Mouse (Mus musculus) liver, embryonic 14.5 days (tissue): Measurements from ENCODE around the gene Fabp1. TPM values are rescaled to one million over a fixed set of nuclear protein-coding genes. Genes with fewer than 3 reads are reported as not detected.
A peak's percentile ranks its signal among the peaks of the same experiment; 100 is the strongest.

Experiments
- ATAC-seq: fragments of 200-750 bp; cut with Nextera tagmentation; 2 replicates; pipeline ENCODE4 v1.8.0; 2017; ENCODE audit warnings: moderate number of reproducible peaks, mild to moderate bottlenecking, moderate library complexity; ENCODE audit not compliant: insufficient read depth
- DNase-seq, 3 experiments: peaks; one replicate each; pipeline ENCODE4 v3.0.0-alpha.2; 2012 to 2013; ENCODE audit warnings: low read depth in 3 of 3, low spot score in 3 of 3
- H3K27ac ChIP-seq: fragments of 300-500 bp; sonication (generic); 2 replicates; pipeline ENCODE4 v1.5.1; 2014; ENCODE audit warnings: moderate library complexity, mild to moderate bottlenecking, control low read depth, inconsistent platforms
- H3K27me3 ChIP-seq: fragments of 300-500 bp; sonication (generic); 2 replicates; pipeline ENCODE4 v1.6.1; 2014; ENCODE audit warnings: mild to moderate bottlenecking, low read length, moderate library complexity; ENCODE audit not compliant: control insufficient read depth, insufficient read depth
- H3K36me3 ChIP-seq: fragments of 300-500 bp; sonication (generic); replicated peaks from 2 replicates; pipeline ENCODE4 v1.6.1; 2014; ENCODE audit warnings: low read depth; ENCODE audit not compliant: control insufficient read depth, insufficient read depth
- H3K4me1 ChIP-seq, 2 experiments: fragments of 200-500 bp in 1 of 2; fragments of 300-500 bp in 1 of 2; sonication (generic) in 1 of 2; replicated peaks; 2 replicates each; pipeline ENCODE4 v1.6.1; 2012 to 2014; ENCODE audit warnings: antibody characterized with exemption in 1 of 2, inconsistent platforms in 1 of 2, low read length in 1 of 2; ENCODE audit not compliant: control insufficient read depth in 2 of 2, insufficient read depth in 2 of 2
- H3K4me2 ChIP-seq: fragments of 300-500 bp; sonication (generic); 2 replicates; pipeline ENCODE4 v1.6.1; 2014; ENCODE audit warnings: low read depth, mild to moderate bottlenecking, control low read depth, moderate library complexity
- H3K4me3 ChIP-seq, 2 experiments: fragments of 200-500 bp in 1 of 2; fragments of 300-500 bp in 1 of 2; sonication (generic) in 1 of 2; 2 replicates each; pipeline ENCODE4 v1.5.1; 2012 to 2014; ENCODE audit warnings: low read depth in 2 of 2, low read length in 2 of 2, mild to moderate bottlenecking in 2 of 2, control low read depth in 1 of 2, inconsistent platforms in 1 of 2, moderate library complexity in 1 of 2; ENCODE audit not compliant: insufficient read depth in 1 of 2
- H3K9ac ChIP-seq: fragments of 300-500 bp; sonication (generic); replicated peaks from 2 replicates; pipeline ENCODE4 v1.6.1; 2014; ENCODE audit warnings: mild to moderate bottlenecking, control low read depth, moderate library complexity
- H3K9me3 ChIP-seq: fragments of 300-500 bp; sonication (generic); 2 replicates; pipeline ENCODE4 v1.6.1; 2016; ENCODE audit warnings: low read length, mixed read lengths; ENCODE audit not compliant: control insufficient read depth
- CTCF ChIP-seq: IDR thresholded peaks from 2 replicates; pipeline ENCODE4 v1.5.1; 2016; ENCODE audit warnings: antibody characterized with exemption, low read depth, control low read depth
- EP300 ChIP-seq: IDR thresholded peaks from 2 replicates; pipeline ENCODE4 v1.6.1; 2016; ENCODE audit warnings: antibody characterized with exemption, low read depth
- WGBS: fragments of 180-500 bp; shearing (Covaris S2); extraction: QIAGEN DNeasy Blood & Tissue Kit; methylation state at CpG from one replicate; pipeline ENCODE4 v1.1.7; 2014; ENCODE audit not compliant: insufficient replicate concordance; 5-methylcytosine and 5-hydroxymethylcytosine counted together
- polyA plus RNA-seq, 2 experiments: library from polyadenylated mRNA; depleted of rRNA in 1 of 2; stranded (reverse) in 1 of 2; unstranded in 1 of 2; fragments of >200 nt; fragmentation: Nextera tagmentation in 1 of 2; extraction: Ambion mirVana in 1 of 2; gene quantifications; 2 replicates each; pipeline versions ENCODE4 v1.2.1 to v1.2.3; 2012 to 2014

Gene Fabp1
- polyA plus RNA-seq (2012; rRNA removed): 84.6 and 179 TPM in 2 replicates
- 356 and 360 TPM in 2 replicates for polyA plus RNA-seq (2014; fragmentation: Nextera tagmentation; extraction: Ambion mirVana)

- H3K27me3 ChIP-seq: no peaks in the 10 kb centered on the region
- H3K27ac ChIP-seq: no peak within 1 kb of the TSS
- H3K9me3 ChIP-seq: no peaks in the 10 kb centered on the region
- no peaks in the 10 kb centered on the region for H3K36me3 ChIP-seq
- H3K4me2 ChIP-seq: peak within 1 kb of the TSS; percentile 39
- DNase-seq (peak; percentile 3 to 23 (median 9)), ATAC-seq (peak; percentile 52; the same call in 1 of the 2 replicates)
- 47% methylated on average over 4 of the region's 4 CpGs for WGBS
- peak within 1 kb of the TSS; percentile 6 to 19; a peak in 3 of 4 replicates for H3K4me3 ChIP-seq
- H3K4me1 ChIP-seq: peaks cover 0 to 12% of the 10 kb centered on the region in 2 experiments; a peak in 2 of 4 replicates
- H3K9ac ChIP-seq: no peak within 1 kb of the TSS
- no peak for TF ChIP-seq EP300
- TF ChIP-seq CTCF: no peak
Measured at GRCm38 (mm10) chr6:71199612-71200011, at the start of gene Fabp1. Fabp1 (plus strand) TSS chr6:71199827.

- H3K9ac ChIP-seq: no peak overlapping the region
- H3K4me1 ChIP-seq: no peaks in the 10 kb centered on the region
- ATAC-seq (no peak), DNase-seq (no peak)
- WGBS: 36% methylated on average over 10 of the region's 10 CpGs
- H3K27me3 ChIP-seq: no peaks in the 10 kb centered on the region
- H3K36me3 ChIP-seq: no peaks in the 10 kb centered on the region
- H3K4me2 ChIP-seq: no peak overlapping the region
- H3K4me3 ChIP-seq: no peak overlapping the region
- TF ChIP-seq CTCF: no peak
- TF ChIP-seq EP300: no peak
- no peak overlapping the region for H3K27ac ChIP-seq
- H3K9me3 ChIP-seq: no peaks in the 10 kb centered on the region
Measured at GRCm38 (mm10) chr6:71151098-71151497, 48.5 kb upstream of the Fabp1 start.

- DNase-seq: no peak
- H3K36me3 ChIP-seq: no peaks in the 10 kb centered on the region
Measured at GRCm38 (mm10) chr6:71153486-71153885, 46.1 kb upstream of the Fabp1 start.

GRCm38 (mm10) chr6:71154861-71155260, 44.8 kb upstream of the Fabp1 start:
- no peak overlapping the region for H3K4me2 ChIP-seq
- no peaks in the 10 kb centered on the region for H3K27me3 ChIP-seq
- ATAC-seq: no peak
- H3K9me3 ChIP-seq: no peaks in the 10 kb centered on the region
- no peak overlapping the region for H3K9ac ChIP-seq
- H3K36me3 ChIP-seq: no peaks in the 10 kb centered on the region
- H3K4me1 ChIP-seq: no peaks in the 10 kb centered on the region
- DNase-seq: no peak
- no peak overlapping the region for H3K27ac ChIP-seq
- TF ChIP-seq CTCF (no peak), EP300 (no peak)
- 71% methylated on average over 6 of the region's 6 CpGs for WGBS
- H3K4me3 ChIP-seq: no peak overlapping the region

More at GRCm38 (mm10) chr6:71153486-71153885, 46.1 kb upstream of the Fabp1 start:
- Histone ChIP-seq H3K27ac (no peak overlapping the region), H3K4me1 (no peaks in the 10 kb centered on the region), H3K9me3 (no peaks in the 10 kb centered on the region), H3K4me3 (no peak overlapping the region), H3K27me3 (no peaks in the 10 kb centered on the region), H3K9ac (no peak overlapping the region), H3K4me2 (no peak overlapping the region)
- ATAC-seq: no peak
- no peak for TF ChIP-seq CTCF
- TF ChIP-seq EP300: no peak
- 63% methylated on average over 4 of the region's 4 CpGs for WGBS

GRCm38 (mm10) chr6:71156674-71157326, 42.8 kb upstream of the Fabp1 start:
- Histone ChIP-seq H3K4me3 (no peak overlapping the region), H3K4me1 (peaks cover 0 to 2% of the 10 kb centered on the region in 2 experiments; a peak in 1 of 4 replicates), H3K9ac (no peak overlapping the region), H3K27ac (no peak overlapping the region), H3K4me2 (no peak overlapping the region), H3K27me3 (no peaks in the 10 kb centered on the region), H3K36me3 (no peaks in the 10 kb centered on the region), H3K9me3 (no peaks in the 10 kb centered on the region)
- WGBS: 71% methylated on average over 5 of the region's 5 CpGs
- no peak for TF ChIP-seq EP300
- TF ChIP-seq CTCF: peak; percentile 72
- DNase-seq (no peak), ATAC-seq (no peak)
